Mouse (Mus musculus): Measurements from ENCODE around the gene Gm20425. TPM values are rescaled to one million over a fixed set of nuclear protein-coding genes. Genes with fewer than 3 reads are reported as not detected.

Gene Gm20425
- polyA plus RNA-seq, 1 experiment: 0.72 TPM

- Histone ChIP-seq H3K27ac (ENCODE audit: insufficient read depth, low read depth, low read length) (no peak overlapping the region), H3K4me3 (ENCODE audit: low read depth, low read length) (no peak overlapping the region), H3K27me3 (ENCODE audit: control insufficient read depth, insufficient read depth, low read length) (no peaks in the 10 kb centered on the region), H3K4me1 (ENCODE audit: control insufficient read depth, insufficient read depth, insufficient read length, low read length) (peaks cover 8% of the 10 kb centered on the region), H3K36me3 (ENCODE audit: control insufficient read depth, insufficient read depth, low read length) (no peaks in the 10 kb centered on the region)
- no peak for TF ChIP-seq POLR2A (IDR thresholded peaks at IDR 0.05; ENCODE audit: low read depth, low read length)
- TF ChIP-seq CTCF (IDR thresholded peaks at IDR 0.05; ENCODE audit: extremely low read depth, insufficient read length, insufficient replicate concordance, low read depth, low read length): no peak
- 82% methylated on average over 7 of the region's 7 CpGs for WGBS
Measured at GRCm38 (mm10) chr9:103233006-103233395, 2.9 kb upstream of the Gm20425 start.

GRCm38 (mm10) chr9:103232232-103233005, 2.3 kb upstream of the Gm20425 start:
- H3K4me1 ChIP-seq (ENCODE audit: control insufficient read depth, insufficient read depth, insufficient read length, low read length): peaks cover 8% of the 10 kb centered on the region
- H3K4me3 ChIP-seq (ENCODE audit: low read depth, low read length): no peak overlapping the region
- H3K27me3 ChIP-seq (ENCODE audit: control insufficient read depth, insufficient read depth, low read length): no peaks in the 10 kb centered on the region
- WGBS: 88% methylated on average over 7 of the region's 7 CpGs
- TF ChIP-seq CTCF (IDR thresholded peaks at IDR 0.05; ENCODE audit: extremely low read depth, insufficient read length, insufficient replicate concordance, low read depth, low read length) (no peak), POLR2A (IDR thresholded peaks at IDR 0.05; ENCODE audit: low read depth, low read length) (no peak)
- H3K27ac ChIP-seq (ENCODE audit: insufficient read depth, low read depth, low read length): no peak overlapping the region
- H3K36me3 ChIP-seq (ENCODE audit: control insufficient read depth, insufficient read depth, low read length): no peaks in the 10 kb centered on the region

GRCm38 (mm10) chr9:103229037-103229867, 855 bp downstream of the Gm20425 start:
- Histone ChIP-seq H3K27me3 (ENCODE audit: control insufficient read depth, insufficient read depth, low read length) (no peaks in the 10 kb centered on the region), H3K36me3 (ENCODE audit: control insufficient read depth, insufficient read depth, low read length) (no peaks in the 10 kb centered on the region), H3K27ac (ENCODE audit: insufficient read depth, low read depth, low read length) (no peak overlapping the region), H3K4me3 (ENCODE audit: low read depth, low read length) (no peak overlapping the region), H3K4me1 (ENCODE audit: control insufficient read depth, insufficient read depth, insufficient read length, low read length) (peaks cover 8% of the 10 kb centered on the region)
- TF ChIP-seq POLR2A (IDR thresholded peaks at IDR 0.05; ENCODE audit: low read depth, low read length): no peak
- no peak for TF ChIP-seq CTCF (IDR thresholded peaks at IDR 0.05; ENCODE audit: extremely low read depth, insufficient read length, insufficient replicate concordance, low read depth, low read length)
- 80% methylated on average over 15 of the region's 15 CpGs for WGBS

GRCm38 (mm10) chr9:103228370-103229003, 1.6 kb downstream of the Gm20425 start:
- Histone ChIP-seq H3K27ac (ENCODE audit: insufficient read depth, low read depth, low read length) (no peak overlapping the region), H3K36me3 (ENCODE audit: control insufficient read depth, insufficient read depth, low read length) (no peaks in the 10 kb centered on the region), H3K4me1 (ENCODE audit: control insufficient read depth, insufficient read depth, insufficient read length, low read length) (peaks cover 8% of the 10 kb centered on the region), H3K4me3 (ENCODE audit: low read depth, low read length) (no peak overlapping the region), H3K27me3 (ENCODE audit: control insufficient read depth, insufficient read depth, low read length) (no peaks in the 10 kb centered on the region)
- no peak for TF ChIP-seq CTCF (IDR thresholded peaks at IDR 0.05; ENCODE audit: extremely low read depth, insufficient read length, insufficient replicate concordance, low read depth, low read length)
- TF ChIP-seq POLR2A (IDR thresholded peaks at IDR 0.05; ENCODE audit: low read depth, low read length): no peak
- 73% methylated on average over 13 of the region's 13 CpGs for WGBS

- Histone ChIP-seq H3K27me3 (ENCODE audit: control insufficient read depth, insufficient read depth, low read length) (no peaks in the 10 kb centered on the region), H3K27ac (ENCODE audit: insufficient read depth, low read depth, low read length) (no peak overlapping the region), H3K36me3 (ENCODE audit: control insufficient read depth, insufficient read depth, low read length) (no peaks in the 10 kb centered on the region), H3K4me1 (ENCODE audit: control insufficient read depth, insufficient read depth, insufficient read length, low read length) (peaks cover 8% of the 10 kb centered on the region), H3K4me3 (ENCODE audit: low read depth, low read length) (no peak overlapping the region)
- 90% methylated on average over 16 of the region's 16 CpGs for WGBS
- no peak for TF ChIP-seq POLR2A (IDR thresholded peaks at IDR 0.05; ENCODE audit: low read depth, low read length)
- TF ChIP-seq CTCF (IDR thresholded peaks at IDR 0.05; ENCODE audit: extremely low read depth, insufficient read length, insufficient replicate concordance, low read depth, low read length): no peak
Measured at GRCm38 (mm10) chr9:103227760-103228159, 2.3 kb downstream of the Gm20425 start.

- Histone ChIP-seq H3K4me1 (ENCODE audit: control insufficient read depth, insufficient read depth, insufficient read length, low read length) (peaks cover 8% of the 10 kb centered on the region), H3K4me3 (ENCODE audit: low read depth, low read length) (no peak overlapping the region), H3K36me3 (ENCODE audit: control insufficient read depth, insufficient read depth, low read length) (no peaks in the 10 kb centered on the region), H3K27me3 (ENCODE audit: control insufficient read depth, insufficient read depth, low read length) (no peaks in the 10 kb centered on the region), H3K27ac (ENCODE audit: insufficient read depth, low read depth, low read length) (no peak overlapping the region)
- TF ChIP-seq POLR2A (IDR thresholded peaks at IDR 0.05; ENCODE audit: low read depth, low read length): no peak
- no peak for TF ChIP-seq CTCF (IDR thresholded peaks at IDR 0.05; ENCODE audit: extremely low read depth, insufficient read length, insufficient replicate concordance, low read depth, low read length)
- 88% methylated on average over 15 of the region's 15 CpGs for WGBS
Measured at GRCm38 (mm10) chr9:103226806-103227205, 3.3 kb downstream of the Gm20425 start.
